Mouse (Mus musculus) small intestine, adult 2 months (tissue): ENCODE results near the gene Gm3045. TPM values are rescaled to one million over a fixed set of nuclear protein-coding genes. Genes with fewer than 3 reads are reported as not detected.

ENCODE experiments used
- H3K27ac ChIP-seq: fragments of 200-500 bp; 2 replicates; pipeline ENCODE4 v1.5.1; 2012; ENCODE audit warnings: low read depth, low read length, control low read depth, inconsistent platforms; ENCODE audit not compliant: insufficient read depth
- H3K27me3 ChIP-seq: fragments of 200-500 bp; 2 replicates; pipeline ENCODE4 v1.6.1; 2012; ENCODE audit warnings: mild to moderate bottlenecking, moderate library complexity, low read length, inconsistent platforms; ENCODE audit not compliant: control insufficient read depth, insufficient read depth
- H3K36me3 ChIP-seq: fragments of 200-500 bp; 2 replicates; pipeline ENCODE4 v1.6.1; 2012; ENCODE audit warnings: mild to moderate bottlenecking, low read length, control low read depth, inconsistent platforms; ENCODE audit not compliant: control insufficient read depth, insufficient read depth
- H3K4me1 ChIP-seq: fragments of 200-500 bp; 2 replicates; pipeline ENCODE4 v1.6.1; 2012; ENCODE audit warnings: low read length, inconsistent platforms, mixed read lengths; ENCODE audit not compliant: control insufficient read depth, insufficient read depth, insufficient read length
- H3K4me3 ChIP-seq: fragments of 200-500 bp; 2 replicates; pipeline ENCODE4 v1.5.1; 2012; ENCODE audit warnings: low read depth, mild to moderate bottlenecking, control low read depth, inconsistent platforms, low read length, moderate library complexity
- CTCF ChIP-seq: fragments of 200-500 bp; IDR thresholded peaks from 2 replicates; pipeline ENCODE4 v1.5.1; 2012; ENCODE audit warnings: low read depth, mild to moderate bottlenecking, control low read depth, inconsistent platforms, low read length, moderate library complexity, mixed read lengths; ENCODE audit not compliant: insufficient replicate concordance, insufficient read length; ENCODE audit errors: extremely low read depth
- POLR2A ChIP-seq: fragments of 200-500 bp; IDR thresholded peaks from 2 replicates; pipeline ENCODE4 v1.6.1; 2012; ENCODE audit warnings: low read depth, mild to moderate bottlenecking, control low read depth, inconsistent platforms, low read length, moderate library complexity
- WGBS: fragments of 180-500 bp; shearing (Covaris S2); methylation state at CpG from one replicate; pipeline ENCODE4 v1.1.7; 2018; 5-methylcytosine and 5-hydroxymethylcytosine counted together
- polyA plus RNA-seq: library from polyadenylated mRNA; depleted of rRNA; stranded (reverse); fragments of >200 nt; gene quantifications from 2 replicates; pipeline ENCODE4 v1.2.3, GENCODE M21; 2012

The Gm3045 gene
- polyA plus RNA-seq, 1 experiment: not detected

DNA sequence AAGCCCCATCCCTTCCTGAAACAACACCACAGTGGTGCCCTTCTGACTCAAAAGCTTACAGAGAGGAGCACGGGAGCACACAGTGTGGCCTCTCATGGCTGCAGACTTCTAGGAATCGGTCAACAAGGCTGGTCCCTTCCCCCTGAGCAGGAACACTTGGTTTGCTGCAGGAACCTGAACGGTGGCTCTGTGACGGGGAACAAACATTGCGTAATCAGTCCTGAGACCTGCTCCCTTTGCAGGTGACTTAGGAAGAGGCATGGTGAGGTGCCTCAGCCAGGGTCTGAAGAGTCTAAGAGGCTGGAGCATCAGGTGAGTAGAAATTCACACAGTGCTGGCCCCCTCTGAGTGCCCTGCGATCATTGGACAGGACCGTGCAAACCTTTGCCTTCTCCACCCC, 463 bp upstream of the Gm3045 start:
- Histone ChIP-seq H3K36me3 (no peaks in the 10 kb centered on the region), H3K27ac (no peak overlapping the region), H3K4me1 (no peaks in the 10 kb centered on the region), H3K4me3 (no peak overlapping the region), H3K27me3 (no peaks in the 10 kb centered on the region)
- 39% methylated on average over 7 of the region's 7 CpGs for WGBS
- TF ChIP-seq POLR2A (no peak), CTCF (no peak)

DNA sequence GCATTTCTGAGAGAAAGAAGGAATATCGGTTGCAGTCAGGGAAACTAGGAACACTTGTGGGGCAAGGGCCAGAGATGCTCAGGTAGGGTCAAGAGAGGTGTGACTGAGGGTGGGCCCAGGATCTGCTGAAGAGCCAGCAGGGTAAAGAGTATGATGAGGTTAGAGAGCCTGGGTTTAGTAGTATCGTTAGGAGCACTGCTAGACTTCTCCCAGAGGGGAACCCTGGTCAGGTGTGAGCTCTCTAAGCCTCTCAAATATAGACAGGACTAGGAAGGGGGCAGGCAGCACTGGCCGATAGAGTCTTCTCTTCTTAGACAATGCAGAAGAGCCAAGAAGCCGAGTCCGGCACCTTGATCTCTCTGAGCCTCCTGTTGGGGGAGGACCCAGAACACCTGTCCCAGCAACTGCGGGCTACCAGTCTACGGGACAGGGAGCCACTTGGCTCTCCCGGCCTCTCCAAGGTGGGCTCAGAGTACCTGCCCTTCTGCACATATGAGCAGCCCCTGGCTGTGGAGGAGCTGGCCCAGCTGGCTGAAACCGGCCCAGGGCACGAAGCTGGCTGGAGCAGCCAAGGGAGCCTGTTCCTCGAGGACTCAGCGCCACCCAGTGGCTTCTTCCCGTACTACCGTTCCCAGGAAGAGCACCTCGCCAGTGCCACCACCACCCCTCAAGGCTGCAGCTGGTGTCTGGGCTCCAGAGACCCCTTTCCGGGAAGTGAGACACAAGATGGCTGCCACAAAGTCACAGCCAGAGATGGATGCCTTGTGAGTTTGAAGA, 2.5 kb downstream of the Gm3045 start:
- Histone ChIP-seq H3K27me3 (no peaks in the 10 kb centered on the region), H3K36me3 (no peaks in the 10 kb centered on the region), H3K27ac (no peak overlapping the region), H3K4me1 (no peaks in the 10 kb centered on the region), H3K4me3 (no peak overlapping the region)
- 31% methylated on average over 16 of the region's 16 CpGs for WGBS
- TF ChIP-seq CTCF (peak; percentile 56; the same call in 1 of the 2 replicates), POLR2A (no peak)

GRCm38 (mm10) chr13:56432496-56432895, 6.1 kb downstream of the Gm3045 start:
- Histone ChIP-seq H3K27ac (no peak overlapping the region), H3K27me3 (no peaks in the 10 kb centered on the region), H3K4me3 (no peak overlapping the region), H3K4me1 (no peaks in the 10 kb centered on the region), H3K36me3 (no peaks in the 10 kb centered on the region)
- 80% methylated on average over 11 of the region's 12 CpGs for WGBS
- no peak for TF ChIP-seq POLR2A
- no peak for TF ChIP-seq CTCF

DNA sequence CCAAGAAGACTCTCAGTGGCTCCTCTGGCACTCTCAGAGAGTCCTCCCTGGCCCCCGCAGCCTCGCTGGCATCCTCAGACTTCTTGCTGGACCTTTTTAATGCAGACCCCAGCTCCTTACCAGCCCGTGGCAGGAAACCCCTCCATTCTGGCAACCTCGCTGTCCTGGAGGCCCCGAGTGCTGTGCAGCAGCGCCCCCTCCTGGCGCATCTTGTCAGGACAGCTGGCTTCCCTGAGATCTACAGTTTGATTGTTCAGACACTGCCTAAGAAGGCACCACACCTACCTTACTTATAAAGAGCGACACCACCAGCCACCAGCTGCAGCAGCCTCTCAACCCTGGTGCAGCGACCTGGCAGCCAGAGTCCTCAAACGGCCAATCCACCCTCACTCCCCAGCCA, 7.1 kb downstream of the Gm3045 start:
- 25% methylated on average over 10 of the region's 10 CpGs for WGBS
- no peak overlapping the region for H3K27ac ChIP-seq

GRCm38 (mm10) chr13:56434311-56434751, 7.9 kb downstream of the Gm3045 start:
- H3K4me3 ChIP-seq: no peak overlapping the region
- WGBS: 74% methylated on average over 9 of the region's 9 CpGs
- no peak overlapping the region for H3K27ac ChIP-seq
- TF ChIP-seq POLR2A (no peak), CTCF (no peak)
- peaks cover 7% of the 10 kb centered on the region for H3K4me1 ChIP-seq
- no peaks in the 10 kb centered on the region for H3K36me3 ChIP-seq
- peaks cover 15% of the 10 kb centered on the region for H3K27me3 ChIP-seq

More for the DNA sequence above, 7.1 kb downstream of the Gm3045 start:
- Histone ChIP-seq H3K27me3 (peaks cover 7% of the 10 kb centered on the region), H3K36me3 (no peaks in the 10 kb centered on the region), H3K4me3 (no peak overlapping the region), H3K4me1 (peaks cover 5% of the 10 kb centered on the region)
- TF ChIP-seq POLR2A (no peak), CTCF (peak; percentile 61; the same call in 1 of the 2 replicates)

GRCm38 (mm10) chr13:56435615-56436287, 9.4 kb downstream of the Gm3045 start:
- 76% methylated on average over 10 of the region's 10 CpGs for WGBS
- H3K4me1 ChIP-seq: peaks cover 7% of the 10 kb centered on the region
- no peaks in the 10 kb centered on the region for H3K36me3 ChIP-seq
- H3K27me3 ChIP-seq: peaks cover 18% of the 10 kb centered on the region
- no peak overlapping the region for H3K4me3 ChIP-seq
- TF ChIP-seq POLR2A (no peak), CTCF (peak; percentile 17; the same call in 1 of the 2 replicates)
- H3K27ac ChIP-seq: no peak overlapping the region
